Mouse (Mus musculus) lung, adult 2 months (tissue): Measurements from ENCODE around the gene Gnb4.

Source experiments
- CTCF ChIP-seq: fragments of 200-500 bp; IDR thresholded peaks from 2 replicates; pipeline ENCODE4 v1.5.1; 2011; ENCODE audit warnings: mild to moderate bottlenecking, low read length, control low read depth; ENCODE audit not compliant: insufficient read depth
- POLR2A ChIP-seq: fragments of 200-500 bp; IDR thresholded peaks from 2 replicates; pipeline ENCODE4 v1.6.1; 2011; ENCODE audit warnings: low read depth, mild to moderate bottlenecking, control low read depth, low read length, borderline replicate concordance; ENCODE audit errors: extremely low read depth

DNA sequence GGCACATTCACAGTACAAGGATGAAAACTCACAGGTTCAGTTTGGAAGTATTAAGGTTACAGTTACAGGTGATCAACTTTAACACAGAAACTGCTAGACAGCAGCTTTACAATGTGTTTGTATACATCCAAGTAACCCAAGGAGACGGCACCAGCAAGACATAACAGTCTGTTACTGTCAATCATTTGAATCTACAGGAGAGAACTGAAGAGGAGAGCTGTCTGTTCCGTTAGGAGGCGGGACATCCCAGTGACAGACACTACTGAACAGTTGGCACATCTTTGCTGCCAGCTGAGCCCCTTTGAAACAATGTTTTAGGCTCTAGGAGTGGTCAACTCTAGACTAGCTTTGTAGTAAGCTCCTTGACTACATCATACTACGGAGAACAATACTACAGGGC, 32.9 kb downstream of the Gnb4 start:
- TF ChIP-seq CTCF: no peak
- TF ChIP-seq POLR2A: no peak
